8 mouse cellular contexts compared by ENCODE assay signal in the genomic region with DNA sequence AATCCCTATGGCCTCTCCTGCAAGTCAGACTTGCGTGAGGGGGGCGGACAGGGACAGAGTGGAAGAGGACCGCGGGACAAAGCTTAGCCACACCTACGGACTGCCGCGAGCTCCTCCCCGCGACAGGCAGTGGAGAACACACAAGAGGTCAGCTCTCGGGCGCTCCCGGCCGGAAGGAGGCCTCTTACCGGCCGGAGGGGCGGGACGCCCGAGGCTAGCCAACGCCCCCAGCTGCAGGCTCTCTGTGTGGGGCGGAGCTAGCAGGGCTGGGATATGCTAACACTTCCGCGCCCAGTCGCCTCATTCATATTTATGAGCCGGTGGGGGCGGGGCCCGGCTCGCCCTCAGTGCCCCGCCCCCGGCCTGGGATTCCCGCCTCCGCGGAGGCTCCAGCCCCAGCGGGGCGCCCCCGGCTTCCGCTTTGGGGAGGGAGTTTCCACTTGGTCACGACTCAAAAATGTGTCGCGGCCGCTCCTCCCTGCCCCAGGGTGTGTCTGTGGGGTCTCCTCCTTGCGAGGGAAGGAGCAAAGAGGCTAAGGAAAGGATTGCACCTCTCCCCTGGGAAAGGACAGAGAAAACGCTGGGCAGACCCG. TPM values are rescaled to one million over a fixed set of nuclear protein-coding genes. Genes with fewer than 3 reads are reported as not detected.
DNase-seq lines count a peak whose midpoint lies in the region; ATAC-seq and TF ChIP-seq lines count a peak whose summit lies in the region.

No protein-coding gene starts in this region.

- intact Hi-C loops in heart, postnatal 36 days (cut with DNase I), result loop anchor here (2.0 kb wide), 1 partner anchor 18 kb away; no protein-coding TSS in a partner anchor

- H3K9me3 ChIP-seq in G1E (replicated peaks), result no peaks in the 10 kb centered on the region
- no peaks in the 10 kb centered on the region for H3K9me3 ChIP-seq in forebrain, embryonic 16.5 days (ENCODE audit: control insufficient read depth, low read length)
- H3K9me3 ChIP-seq in lung, embryonic 14.5 days (ENCODE audit: low read depth, low read length), result no peaks in the 10 kb centered on the region

- H3K4me3 ChIP-seq in G1E (ENCODE audit: low read depth, low read length), result peak overlapping the region; percentile 71
- peak overlapping the region; percentile 67 for H3K4me3 ChIP-seq in forebrain, embryonic 16.5 days (replicated peaks; ENCODE audit: low read length)
- H3K4me3 ChIP-seq in layer of hippocampus, adult 2 months, result peak overlapping the region; percentile 62
- H3K4me3 ChIP-seq in lung, embryonic 14.5 days (ENCODE audit: low read depth, low read length), result peak overlapping the region; percentile 35
- H3K4me3 ChIP-seq in olfactory bulb, adult 2 months (ENCODE audit: insufficient read depth, low read depth, low read length), result peak overlapping the region; percentile 60
- H3K4me3 ChIP-seq in thymus, adult 2 months (ENCODE audit: control insufficient read depth, insufficient read depth, low read length), result peak overlapping the region; percentile 64

- H3K4me1 ChIP-seq in G1E (ENCODE audit: insufficient read depth, low read depth, low read length), result peaks cover 44% of the 10 kb centered on the region
- peaks cover 14% of the 10 kb centered on the region for H3K4me1 ChIP-seq in forebrain, embryonic 16.5 days (replicated peaks; ENCODE audit: control insufficient read depth, insufficient read depth, low read length)
- peaks cover 16% of the 10 kb centered on the region for H3K4me1 ChIP-seq in lung, embryonic 14.5 days (ENCODE audit: insufficient read depth)
- peaks cover 6% of the 10 kb centered on the region; the same call in 1 of the 2 replicates for H3K4me1 ChIP-seq in olfactory bulb, adult 2 months (ENCODE audit: control insufficient read depth, insufficient read depth, low read length)
- H3K4me1 ChIP-seq in thymus, adult 2 months (replicated peaks; ENCODE audit: control insufficient read depth, insufficient read depth, low read length), result peaks cover 22% of the 10 kb centered on the region

- no peak for TF ChIP-seq POLR2A in olfactory bulb, adult 2 months (IDR thresholded peaks at IDR 0.05; ENCODE audit: insufficient read depth, low read depth, low read length)
- TF ChIP-seq POLR2A in thymus, adult 2 months (IDR thresholded peaks at IDR 0.05; ENCODE audit: control insufficient read depth, extremely low read depth, insufficient read depth, low read length, poor library complexity), result no peak; the same call in none of the 2 replicates

- H3K9ac ChIP-seq in forebrain, embryonic 16.5 days (replicated peaks; ENCODE audit: low read depth, low read length), result peak overlapping the region; percentile 73
- peak overlapping the region; percentile 55 for H3K9ac ChIP-seq in lung, embryonic 14.5 days

- H3K36me3 ChIP-seq in G1E (replicated peaks), result no peaks in the 10 kb centered on the region
- H3K36me3 ChIP-seq in forebrain, embryonic 16.5 days (ENCODE audit: control insufficient read depth, insufficient read depth), result no peaks in the 10 kb centered on the region; the same call in 1 of the 2 replicates
- peaks cover 5% of the 10 kb centered on the region; the same call in 1 of the 2 replicates for H3K36me3 ChIP-seq in lung, embryonic 14.5 days (ENCODE audit: insufficient read depth)
- H3K36me3 ChIP-seq in thymus, adult 2 months (ENCODE audit: control insufficient read depth, insufficient read depth, low read length), result no peaks in the 10 kb centered on the region

- ATAC-seq in G1E (ENCODE audit: extremely low read depth, insufficient number of reproducible peaks, low FRiP score, poor library complexity, severe bottlenecking), result peak; percentile 93
- ATAC-seq in forebrain, embryonic 16.5 days, result peak; percentile 95
- ATAC-seq in lung, embryonic 14.5 days (ENCODE audit: insufficient read depth), result peak; percentile 98

- H3K27ac ChIP-seq in forebrain, embryonic 16.5 days (ENCODE audit: low read length), result peak overlapping the region; percentile 43
- H3K27ac ChIP-seq in layer of hippocampus, adult 2 months, result peak overlapping the region; percentile 74
- peak overlapping the region; percentile 87 for H3K27ac ChIP-seq in lung, embryonic 14.5 days (ENCODE audit: low read depth)
- H3K27ac ChIP-seq in olfactory bulb, adult 2 months (ENCODE audit: insufficient read depth, low read depth, low read length), result no peak overlapping the region
- 0 out of 2 replicates have a peak overlapping the region, but pooled peaks have one; percentile 44 for H3K27ac ChIP-seq in thymus, adult 2 months (ENCODE audit: control insufficient read depth, insufficient read depth, low read length)

- peak; percentile 96 for DNase-seq in G1E (ENCODE audit: low spot score)
- DNase-seq in cerebellum, adult 18-20 months, result peak; percentile 92
- peak; percentile 96 to 97 for DNase-seq in heart, postnatal 36 days
- DNase-seq in layer of hippocampus, adult 2 months (ENCODE audit: low spot score in 2 of 2), result peak; percentile 81 to 88
- peak; percentile 99 for DNase-seq in lung, embryonic 14.5 days
- DNase-seq in thymus, adult 2 months, result peak; percentile 96

- no peak for TF ChIP-seq CTCF in G1E (IDR thresholded peaks at IDR 0.05; ENCODE audit: low read depth, low read length)
- peak; percentile 30 for TF ChIP-seq CTCF in layer of hippocampus, adult 2 months (conservative IDR thresholded peaks at IDR 0.05)
- TF ChIP-seq CTCF in lung, embryonic 14.5 days (IDR thresholded peaks at IDR 0.05; ENCODE audit: low read depth), result peak; percentile 10; the same call in 1 of the 2 replicates
- TF ChIP-seq CTCF in olfactory bulb, adult 2 months (IDR thresholded peaks at IDR 0.05; ENCODE audit: insufficient read depth, low read depth, low read length), result no peak
- TF ChIP-seq CTCF in thymus, adult 2 months (IDR thresholded peaks at IDR 0.05; ENCODE audit: borderline replicate concordance, control insufficient read depth, extremely low read depth, insufficient read depth, low read length, poor library complexity), result peak; percentile 52; the same call in 1 of the 2 replicates

- under 1% methylated on average over 43 of the region's 43 CpGs for WGBS in forebrain, embryonic 16.5 days
- WGBS in lung, embryonic 14.5 days, result under 1% methylated on average over 43 of the region's 43 CpGs
- WGBS in olfactory bulb, adult 2 months, result under 1% methylated on average over 43 of the region's 43 CpGs
- WGBS in thymus, adult 2 months, result under 1% methylated on average over 43 of the region's 43 CpGs

- H3K4me2 ChIP-seq in forebrain, embryonic 16.5 days (ENCODE audit: low read length), result peak overlapping the region; percentile 77
- peak overlapping the region; percentile 63 for H3K4me2 ChIP-seq in lung, embryonic 14.5 days

- H3K27me3 ChIP-seq in G1E (ENCODE audit: insufficient read depth, low read length), result peaks cover 8% of the 10 kb centered on the region; the same call in 1 of the 2 replicates
- no peaks in the 10 kb centered on the region for H3K27me3 ChIP-seq in forebrain, embryonic 16.5 days (replicated peaks; ENCODE audit: control insufficient read depth, insufficient read depth, low read length)
- H3K27me3 ChIP-seq in lung, embryonic 14.5 days (ENCODE audit: insufficient read depth, low read length), result no peaks in the 10 kb centered on the region
- H3K27me3 ChIP-seq in thymus, adult 2 months (ENCODE audit: control insufficient read depth, insufficient read depth, low read length), result no peaks in the 10 kb centered on the region

RNA-seq across cellular contexts. Expression of gene Glis2, which starts 7.9 kb away (rescaled TPM):
- 2.6 and 2.8 TPM in 2 replicates for total RNA-seq in G1E (2014; fragmentation: Nextera tagmentation)
- 1.0 and 1.2 TPM in 2 replicates for total RNA-seq in G1E (2017)
- polyA plus RNA-seq in G1E (2012), result 2.6 and 3.0 TPM in 2 replicates
- 10.8 and 12.1 TPM in 2 replicates for polyA plus RNA-seq in forebrain, embryonic 16.5 days (2015; fragmentation: Nextera tagmentation; extraction: Ambion mirVana)
- total RNA-seq in heart, postnatal 36 days (2021), result 10 to 100 TPM; 16.0 to 16.7 TPM
- total RNA-seq in layer of hippocampus, adult 2 months (2021), result 10 to 100 TPM; 11.0 to 13.9 TPM
- polyA plus RNA-seq in lung, embryonic 14.5 days (2014; fragmentation: Nextera tagmentation; extraction: Ambion mirVana), result 24.4 and 29.2 TPM in 2 replicates
- not detected in 2 replicates for polyA plus RNA-seq in olfactory bulb, adult 2 months (2012; ENCODE audit: insufficient read depth, insufficient read length, low replicate concordance, missing spikeins)
- polyA plus RNA-seq in thymus, adult 2 months (2012; rRNA removed), result 11.8 and 14.3 TPM in 2 replicates

RNA-seq across cellular contexts. Expression of gene Tfap4, which starts 27.0 kb away (rescaled TPM):
- 46.3 and 69.0 TPM in 2 replicates for total RNA-seq in G1E (2014; fragmentation: Nextera tagmentation)
- 23.2 and 26.0 TPM in 2 replicates for total RNA-seq in G1E (2017)
- 81.1 and 87.0 TPM in 2 replicates for polyA plus RNA-seq in G1E (2012)
- 13.2 and 14.9 TPM in 2 replicates for polyA plus RNA-seq in forebrain, embryonic 16.5 days (2015; fragmentation: Nextera tagmentation; extraction: Ambion mirVana)
- 1 to 10 TPM; 4.4 to 4.6 TPM for total RNA-seq in heart, postnatal 36 days (2021)
- total RNA-seq in layer of hippocampus, adult 2 months (2021), result 1 to 10 TPM; 5.3 to 6.8 TPM
- polyA plus RNA-seq in lung, embryonic 14.5 days (2014; fragmentation: Nextera tagmentation; extraction: Ambion mirVana), result 23.0 and 24.1 TPM in 2 replicates
- not detected in 2 replicates for polyA plus RNA-seq in olfactory bulb, adult 2 months (2012; ENCODE audit: insufficient read depth, insufficient read length, low replicate concordance, missing spikeins)
- 12.0 and 13.5 TPM in 2 replicates for polyA plus RNA-seq in thymus, adult 2 months (2012; rRNA removed)

RNA-seq across cellular contexts. Expression of gene Pam16, which starts 38.2 kb away (rescaled TPM):
- total RNA-seq in G1E (2014; fragmentation: Nextera tagmentation) (65.3 and 70.0 TPM in 2 replicates), G1E (2017) (41.7 and 48.3 TPM in 2 replicates)
- polyA plus RNA-seq in G1E (2012), result 35.3 and 51.6 TPM in 2 replicates
- polyA plus RNA-seq in forebrain, embryonic 16.5 days (2015; fragmentation: Nextera tagmentation; extraction: Ambion mirVana), result 132 and 157 TPM in 2 replicates
- total RNA-seq in heart, postnatal 36 days (2021), result 100 to 1,000 TPM; 134 to 150 TPM
- total RNA-seq in layer of hippocampus, adult 2 months (2021), result 10 to 100 TPM; 72.3 to 75.2 TPM
- polyA plus RNA-seq in lung, embryonic 14.5 days (2014; fragmentation: Nextera tagmentation; extraction: Ambion mirVana), result 81.9 and 86.3 TPM in 2 replicates
- polyA plus RNA-seq in olfactory bulb, adult 2 months (2012; ENCODE audit: insufficient read depth, insufficient read length, low replicate concordance, missing spikeins), result not detected in 2 replicates
- polyA plus RNA-seq in thymus, adult 2 months (2012; rRNA removed), result 35.7 and 40.4 TPM in 2 replicates

RNA-seq across cellular contexts. Expression of gene Srl, which starts 45.0 kb away (rescaled TPM):
- total RNA-seq in G1E (2014; fragmentation: Nextera tagmentation) (5.9 and 8.6 TPM in 2 replicates), G1E (2017) (5.3 and 8.5 TPM in 2 replicates)
- 2.3 and 3.5 TPM in 2 replicates for polyA plus RNA-seq in G1E (2012)
- polyA plus RNA-seq in forebrain, embryonic 16.5 days (2015; fragmentation: Nextera tagmentation; extraction: Ambion mirVana), result 45.2 and 48.8 TPM in 2 replicates
- total RNA-seq in heart, postnatal 36 days (2021), result 1,000 to 10,000 TPM in 1 of 2 experiments, 100 to 1,000 TPM in 1; 873 to 1,040 TPM
- 10 to 100 TPM; 13.2 to 14.9 TPM for total RNA-seq in layer of hippocampus, adult 2 months (2021)
- polyA plus RNA-seq in lung, embryonic 14.5 days (2014; fragmentation: Nextera tagmentation; extraction: Ambion mirVana), result 18.4 and 20.7 TPM in 2 replicates
- polyA plus RNA-seq in olfactory bulb, adult 2 months (2012; ENCODE audit: insufficient read depth, insufficient read length, low replicate concordance, missing spikeins), result not detected in 2 replicates
- 5.3 and 12.1 TPM in 2 replicates for polyA plus RNA-seq in thymus, adult 2 months (2012; rRNA removed)

RNA-seq across cellular contexts. Expression of gene Vasn, which starts 53.1 kb away (rescaled TPM):
- total RNA-seq in G1E (2014; fragmentation: Nextera tagmentation) (0.30 TPM in 1 of 2 replicates, not detected in the other), G1E (2017) (0.05 and 0.12 TPM in 2 replicates)
- 0.03 and 0.04 TPM in 2 replicates for polyA plus RNA-seq in G1E (2012)
- polyA plus RNA-seq in forebrain, embryonic 16.5 days (2015; fragmentation: Nextera tagmentation; extraction: Ambion mirVana), result 3.2 and 4.3 TPM in 2 replicates
- 10 to 100 TPM in 1 of 2 experiments, 1 to 10 TPM in 1; 9.2 to 11.0 TPM for total RNA-seq in heart, postnatal 36 days (2021)
- 1 to 10 TPM; 5.7 to 6.2 TPM for total RNA-seq in layer of hippocampus, adult 2 months (2021)
- 23.1 and 23.5 TPM in 2 replicates for polyA plus RNA-seq in lung, embryonic 14.5 days (2014; fragmentation: Nextera tagmentation; extraction: Ambion mirVana)
- polyA plus RNA-seq in olfactory bulb, adult 2 months (2012; ENCODE audit: insufficient read depth, insufficient read length, low replicate concordance, missing spikeins), result not detected in 2 replicates
- polyA plus RNA-seq in thymus, adult 2 months (2012; rRNA removed), result 5.3 and 8.1 TPM in 2 replicates

Comparison
In these comparisons a context has a peak if more than half of its experiments do, and no peak if none do; other contexts are left out.
1. CTCF ChIP-seq: peak in layer of hippocampus, adult 2 months (single experiment), lung, embryonic 14.5 days (single experiment) and thymus, adult 2 months (single experiment); none in G1E (single experiment) and olfactory bulb, adult 2 months (single experiment).
2. RNA of gene Pam16, which starts 38.2 kb away (polyA plus RNA-seq): 132 to 157 TPM in forebrain, embryonic 16.5 days, 81.9 to 86.3 TPM in lung, embryonic 14.5 days, 35.7 to 40.4 TPM in thymus, adult 2 months and 35.3 to 51.6 TPM in G1E; not detected in olfactory bulb, adult 2 months; every median in the first group is over 10 times any median in the second.
3. Peak in every context shown above with its lines, with median percentiles within 50 percentile points of each other: ATAC-seq, DNase-seq and H3K4me3 ChIP-seq.